ENCODE assay signal across 9 mouse cellular contexts in the genomic region with DNA sequence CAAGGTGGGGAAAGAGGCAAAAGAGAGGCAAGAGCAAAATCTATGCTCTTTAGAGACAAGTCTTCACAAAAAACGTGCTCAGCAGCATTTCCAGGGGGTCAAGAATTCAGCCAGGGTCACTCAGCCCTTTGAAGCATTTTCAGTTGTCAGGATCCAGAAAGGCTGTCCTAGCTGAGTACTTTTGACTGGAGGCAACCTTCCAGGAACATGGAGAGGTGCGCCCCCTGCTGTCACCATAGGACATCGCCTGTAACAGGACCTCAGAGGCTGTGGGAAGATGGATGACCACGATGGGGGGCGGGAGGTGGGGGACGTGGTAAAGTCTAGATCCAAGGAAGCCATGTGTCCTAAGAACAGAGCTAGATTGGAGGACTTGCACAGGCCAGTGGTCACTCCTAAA. TPM values are rescaled to one million over a fixed set of nuclear protein-coding genes. Genes with fewer than 3 reads are reported as not detected.
A peak's percentile ranks its signal among the peaks of the same experiment; 100 is the strongest.
DNase-seq lines count a peak whose midpoint lies in the region; ATAC-seq and TF ChIP-seq lines count a peak whose summit lies in the region.
"Had no signal": no experiment of that assay in that cellular context is flagged by ENCODE, and none has a peak within 500 bp of the region (broad histone marks: within the 10 kb centered on the region; RNA-seq: fewer than 3 reads in every experiment).

No protein-coding gene starts in this region.

- no peak overlapping the region for H3K9ac ChIP-seq in kidney, embryonic 16.5 days (replicated peaks; ENCODE audit: low read length)
- H3K9ac ChIP-seq: limb, embryonic 15.5 days had no signal

- no peaks in the 10 kb centered on the region for H3K4me1 ChIP-seq in kidney, adult 2 months (ENCODE audit: control insufficient read depth, insufficient read depth, low read length)
- H3K4me1 ChIP-seq in kidney, embryonic 16.5 days (ENCODE audit: insufficient read depth, low read length) = no peaks in the 10 kb centered on the region
- H3K4me1 ChIP-seq: limb, embryonic 15.5 days had no signal

- no peaks in the 10 kb centered on the region for H3K27me3 ChIP-seq in kidney, adult 2 months (replicated peaks; ENCODE audit: control insufficient read depth, insufficient read depth, low read length)
- H3K27me3 ChIP-seq in kidney, embryonic 16.5 days (ENCODE audit: insufficient read depth, low read length) = no peaks in the 10 kb centered on the region
- H3K27me3 ChIP-seq: limb, embryonic 15.5 days had no signal

- 12% methylated on average over 6 of the region's 6 CpGs for WGBS in kidney, adult 2 months
- 11% methylated on average over 6 of the region's 6 CpGs for WGBS in kidney, embryonic 16.5 days

- H3K9me3 ChIP-seq in kidney, embryonic 16.5 days (ENCODE audit: low read length) = no peaks in the 10 kb centered on the region
- H3K9me3 ChIP-seq: limb, embryonic 15.5 days had no signal

- no peak overlapping the region for H3K4me3 ChIP-seq in kidney, adult 2 months (ENCODE audit: insufficient read depth, low read depth, low read length)
- H3K4me3 ChIP-seq in kidney, embryonic 16.5 days (ENCODE audit: low read length) = no peak overlapping the region
- H3K4me3 ChIP-seq: limb, embryonic 15.5 days had no signal

- no peak overlapping the region for H3K4me2 ChIP-seq in kidney, embryonic 16.5 days (replicated peaks; ENCODE audit: low read depth, low read length)
- H3K4me2 ChIP-seq: limb, embryonic 15.5 days had no signal

- ATAC-seq in CD4-positive, CD25-positive, alpha-beta regulatory T cell, adult 4 months = no peak
- ATAC-seq in kidney, embryonic 16.5 days (ENCODE audit: low FRiP score, low TSS enrichment) = no peak
- ATAC-seq in megakaryocyte progenitor cell, adult 5-6 weeks (replicated peaks; ENCODE audit: poor library complexity) = peak; percentile 82

- TF ChIP-seq CTCF in kidney, adult 2 months (conservative IDR thresholded peaks at IDR 0.05; ENCODE audit: insufficient read depth, insufficient read length, low read depth, low read length) = peak; percentile 68

- no peak for TF ChIP-seq POLR2A in kidney, adult 2 months (IDR thresholded peaks at IDR 0.05; ENCODE audit: low read depth, low read length)

- no peaks in the 10 kb centered on the region for H3K36me3 ChIP-seq in kidney, adult 2 months (ENCODE audit: control insufficient read depth, insufficient read depth, low read length)
- H3K36me3 ChIP-seq in kidney, embryonic 16.5 days (ENCODE audit: insufficient read depth, low read length) = no peaks in the 10 kb centered on the region
- H3K36me3 ChIP-seq: limb, embryonic 15.5 days had no signal

- peak; percentile 3 for DNase-seq in CD4-positive, CD25-positive, alpha-beta regulatory T cell, adult 2 months (ENCODE audit: low read depth, low spot score)
- DNase-seq in kidney, adult 2 months = peak; percentile 45
- peak; percentile 70 to 78 for DNase-seq in adrenal gland, postnatal 36 days
- peak; percentile 19 for DNase-seq in kidney, postnatal 14 days
- no peak for DNase-seq in thymus, adult 18-20 months

- no peak overlapping the region for H3K27ac ChIP-seq in kidney, adult 2 months (ENCODE audit: insufficient read depth, low read depth, low read length)
- H3K27ac ChIP-seq in kidney, embryonic 16.5 days (ENCODE audit: low read length) = no peak overlapping the region
- H3K27ac ChIP-seq: limb, embryonic 15.5 days had no signal

RNA-seq across cellular contexts. Expression of a gene that starts 24.9 kb away (rescaled TPM):
- polyA plus RNA-seq in CD4-positive, CD25-positive, alpha-beta regulatory T cell, adult 4 months (2017; shearing (Covaris generic)) = not detected
- polyA plus RNA-seq in kidney, adult 2 months (2012; rRNA removed) = not detected in 2 replicates
- polyA plus RNA-seq in kidney, embryonic 16.5 days (2015; fragmentation: Nextera tagmentation; extraction: Ambion mirVana) = not detected in 2 replicates
- not detected for total RNA-seq in adrenal gland, postnatal 36 days (2021)
- not detected in 2 replicates for total RNA-seq in megakaryocyte progenitor cell, adult 5-6 weeks (2015)
- total RNA-seq in megakaryocyte progenitor cell, adult 5-6 weeks (2017) = not detected in 2 replicates

RNA-seq across cellular contexts. Expression of a gene that starts 55.6 kb away (rescaled TPM):
- not detected for polyA plus RNA-seq in CD4-positive, CD25-positive, alpha-beta regulatory T cell, adult 4 months (2017; shearing (Covaris generic))
- polyA plus RNA-seq in kidney, adult 2 months (2012; rRNA removed) = 0.02 TPM in 1 of 2 replicates, not detected in the other
- polyA plus RNA-seq in kidney, embryonic 16.5 days (2015; fragmentation: Nextera tagmentation; extraction: Ambion mirVana) = not detected in 2 replicates
- under 1 TPM in 1 of 2 experiments, not detected in 1; 0.07 TPM for total RNA-seq in adrenal gland, postnatal 36 days (2021)
- 0.83 and 1.4 TPM in 2 replicates for total RNA-seq in megakaryocyte progenitor cell, adult 5-6 weeks (2015)
- 2.3 and 2.7 TPM in 2 replicates for total RNA-seq in megakaryocyte progenitor cell, adult 5-6 weeks (2017)
- polyA plus RNA-seq: limb, embryonic 15.5 days had no signal

Comparison
In these comparisons a context has a peak if more than half of its experiments do, and no peak if none do; other contexts are left out.
1. DNase-seq: peak in CD4-positive, CD25-positive, alpha-beta regulatory T cell, adult 2 months (single experiment), kidney, adult 2 months (single experiment), adrenal gland, postnatal 36 days (2 of 2) and kidney, postnatal 14 days (single experiment); none in thymus, adult 18-20 months (0 of 2).